Mouse (Mus musculus) layer of hippocampus, postnatal 10 days (tissue): ENCODE measurements around the gene Vasp. TPM values are rescaled to one million over a fixed set of nuclear protein-coding genes. Genes with fewer than 3 reads are reported as not detected.

Experiments
- DNase-seq, 2 experiments: peaks; one replicate each; pipeline ENCODE4 v3.0.0; 2021; ENCODE audit warnings: low spot score in 2 of 2
- total RNA-seq, 2 experiments: library from RNA; stranded (reverse); gene quantifications; 2 replicates each; pipeline ENCODE4 v1.2.3; 2021

Vasp gene
- total RNA-seq, 2 experiments from 2014 or later, result 26.4 to 27.3 TPM

DNA sequence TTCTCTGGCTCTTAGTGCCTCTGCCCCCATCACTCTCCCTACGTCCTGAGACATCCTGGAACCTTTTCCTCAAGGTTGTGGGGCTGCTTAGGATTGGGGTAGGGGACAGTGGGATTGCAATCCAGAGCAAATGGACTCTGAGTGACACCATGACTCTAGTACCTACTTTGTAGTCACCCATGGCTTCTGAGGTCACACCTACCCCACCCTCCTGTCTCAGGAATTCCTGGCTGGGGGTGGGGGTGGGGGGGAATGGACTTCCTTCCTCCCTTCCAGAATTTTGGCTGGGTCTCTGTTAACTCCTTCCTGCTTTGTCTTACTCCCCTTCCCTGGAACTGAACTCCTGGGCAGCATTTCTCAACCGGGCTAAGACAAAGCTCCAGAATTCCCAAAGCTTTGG, 58.2 kb downstream of the Vasp start:
- no peak for DNase-seq

DNA sequence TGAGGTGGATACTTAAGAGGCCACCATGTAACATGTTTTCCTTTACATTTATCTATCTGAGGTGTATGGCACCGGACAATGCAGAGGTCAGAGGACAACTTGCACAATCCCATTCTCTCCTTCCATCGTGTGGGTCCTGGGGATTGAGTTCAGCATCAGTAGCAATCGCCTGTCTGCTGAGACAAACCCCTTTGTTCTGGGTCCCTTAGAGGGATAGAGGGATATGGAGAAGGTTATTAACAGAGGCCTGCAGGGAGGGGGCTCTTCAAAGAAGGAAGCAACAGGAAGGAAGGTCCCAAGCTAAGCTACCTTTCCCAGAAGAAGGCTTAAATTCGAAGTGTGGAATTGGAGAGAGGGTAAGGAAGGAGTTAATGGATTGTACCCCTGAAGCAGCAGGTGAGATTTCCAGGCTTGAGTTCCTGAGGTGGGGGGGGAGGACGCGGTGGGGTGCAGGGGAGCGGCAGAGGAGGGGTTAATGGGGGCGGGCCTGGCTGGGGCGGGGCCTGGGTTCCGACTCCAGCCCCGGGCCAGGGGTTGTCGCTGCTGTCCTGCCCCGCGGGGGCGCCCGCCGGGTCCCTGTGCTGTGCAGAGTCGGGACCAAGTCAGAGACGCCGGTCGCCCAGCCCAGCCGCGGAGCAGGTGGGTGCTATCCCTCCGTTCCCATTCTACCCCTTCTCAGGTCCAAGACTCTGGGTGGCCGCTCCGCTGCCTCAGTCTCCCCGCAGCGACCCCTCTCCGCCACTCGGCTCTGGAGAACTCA, 59.4 kb downstream of the Vasp start, which contains the start of gene Gpr4:
TSS of gene Gpr4 (plus strand) at position 543 of the 760 bp plus-strand sequence.
- peak in 1 of 2 experiments; percentile 16 for DNase-seq

DNA sequence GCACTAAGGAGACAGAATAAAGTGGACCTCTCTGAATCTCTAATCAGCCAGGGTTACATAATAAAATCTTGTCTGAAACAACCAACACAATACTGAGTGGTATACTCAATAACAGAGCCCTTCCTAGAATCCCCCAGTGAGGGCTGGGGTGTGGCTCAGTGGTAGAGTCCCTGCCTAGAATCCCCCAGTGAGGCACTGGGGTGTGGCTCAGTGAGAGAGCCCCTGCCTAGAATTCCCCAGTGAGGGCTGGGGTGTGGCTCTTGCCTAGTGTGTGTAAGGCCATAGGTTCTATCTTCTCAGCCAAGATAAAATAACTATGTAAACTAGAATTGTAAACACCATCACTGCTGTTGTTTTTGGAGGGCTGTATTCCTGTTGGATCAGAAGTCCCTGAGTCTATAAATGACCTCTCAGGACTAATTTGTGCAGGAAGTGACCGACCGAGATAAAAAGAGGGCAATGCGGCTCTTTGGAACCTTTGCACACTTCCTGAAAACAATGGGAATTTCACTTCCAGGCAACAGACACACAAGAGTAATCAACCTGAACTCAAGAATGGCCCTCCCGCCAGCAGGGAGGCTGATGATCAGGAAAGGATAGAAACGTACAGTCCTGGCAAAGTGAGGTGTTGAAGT, 60.5 kb downstream of the Vasp start:
- no peak for DNase-seq

DNA sequence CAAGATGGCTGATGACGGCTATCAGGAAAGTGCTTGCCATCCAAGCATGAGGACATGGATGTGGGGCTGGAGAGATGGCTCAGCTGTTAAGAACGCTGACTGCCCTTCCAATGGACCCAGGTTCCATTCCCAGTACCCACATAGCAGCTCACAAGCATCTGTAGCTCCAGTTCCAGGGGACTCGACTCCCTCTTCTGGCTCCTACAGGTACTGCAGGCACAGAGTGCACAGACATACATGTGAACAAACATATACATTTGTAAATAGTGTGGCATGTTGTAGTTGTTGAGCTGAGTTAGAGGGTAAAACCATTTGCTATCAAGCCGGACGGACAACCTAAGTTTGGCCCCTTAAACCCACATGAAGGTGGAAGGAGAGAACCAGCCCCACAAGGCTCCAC, 61.6 kb downstream of the Vasp start:
- DNase-seq, result no peak

DNA sequence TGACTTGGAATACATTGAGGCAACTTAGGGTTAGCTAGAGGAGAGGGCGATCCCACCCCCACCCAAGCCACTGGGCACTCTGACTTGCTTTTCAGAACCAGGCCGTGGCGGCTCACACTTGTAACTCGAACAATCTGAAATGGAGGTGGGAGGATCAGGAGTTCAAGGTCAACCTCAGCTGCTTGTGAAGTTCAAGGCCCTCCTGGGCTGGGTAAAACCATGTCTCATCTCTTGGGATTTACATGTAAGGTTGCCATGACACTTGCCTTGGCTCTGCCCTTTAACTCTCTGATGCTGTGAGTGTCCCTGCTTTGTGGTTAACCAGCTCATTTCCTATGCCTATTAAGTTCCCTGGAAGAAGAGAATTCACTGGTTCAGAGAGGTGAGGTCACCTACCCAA, 62.1 kb downstream of the Vasp start:
- no peak for DNase-seq

DNA sequence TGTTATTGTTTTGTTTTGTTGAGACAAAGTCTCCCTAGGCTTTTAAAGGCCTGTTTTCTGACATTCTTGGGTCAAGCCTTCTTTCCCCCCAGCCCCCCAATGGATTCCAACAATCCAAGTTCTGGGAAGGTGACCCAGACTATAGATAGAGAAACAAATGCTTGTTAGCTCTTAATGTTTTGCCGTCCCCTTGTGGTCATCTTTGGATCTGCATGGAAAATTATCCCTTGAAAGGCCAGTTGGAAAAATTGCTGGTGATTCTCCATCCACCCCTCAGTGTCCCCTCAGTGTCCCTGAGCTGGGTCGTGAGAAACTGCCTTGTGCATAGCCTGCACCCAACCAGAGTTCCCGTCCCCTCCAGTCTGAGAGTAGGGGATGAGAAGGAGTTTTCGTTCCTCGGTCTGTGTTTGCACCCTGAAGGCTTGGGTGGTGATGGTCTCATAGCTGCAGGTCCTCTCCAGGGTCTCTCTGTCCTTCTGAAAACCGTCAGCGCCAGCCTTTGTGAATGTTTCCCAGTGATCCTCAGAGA, 62.6 kb downstream of the Vasp start:
- DNase-seq, result peak; percentile 56 to 66

DNA sequence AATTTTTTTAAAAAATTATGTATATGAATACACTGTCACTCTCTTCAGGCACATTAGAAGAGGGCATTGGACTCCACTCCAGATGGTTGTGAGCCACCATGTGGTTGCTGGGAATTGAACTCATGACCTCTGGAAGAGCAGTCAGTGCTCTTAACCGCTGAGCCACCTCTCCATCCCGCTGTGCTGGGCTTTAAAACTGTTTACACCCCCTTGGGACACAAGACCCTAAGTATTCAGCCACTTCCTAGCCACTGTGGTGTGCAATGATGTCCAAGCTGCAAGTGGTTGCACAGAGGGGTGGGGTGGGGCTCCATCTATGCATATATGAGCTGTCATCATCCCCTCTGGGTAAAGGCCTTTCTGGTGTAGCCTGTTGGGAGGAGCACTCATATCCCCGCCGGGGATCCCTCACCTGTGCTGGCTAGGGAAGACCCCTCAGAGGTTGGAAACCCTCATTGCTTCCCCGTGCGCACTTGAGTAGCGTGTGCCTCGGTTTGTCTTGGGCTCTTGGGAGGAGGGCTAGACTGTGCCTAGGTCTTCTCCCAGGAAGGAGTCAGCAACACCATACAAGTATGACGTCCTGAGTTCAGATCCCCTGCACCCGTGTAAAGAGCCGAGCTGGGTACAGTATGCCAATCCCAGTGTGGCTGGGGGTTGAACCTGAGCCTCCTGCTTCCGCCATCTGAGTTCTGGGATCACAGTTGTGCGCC, 63.3 kb downstream of the Vasp start:
- DNase-seq, result no peak

Other genes starting within 250 kb of the Vasp start
- not detected for gene Foxa3, start 248.3 kb downstream of the Vasp start, total RNA-seq
- 10 to 100 TPM; 88.4 to 90.2 TPM for gene Sympk, start 247.4 kb downstream of the Vasp start, total RNA-seq
- under 1 TPM; 0.21 to 0.58 TPM for gene Rsph6a, start 217.1 kb downstream of the Vasp start, total RNA-seq
- gene Dmwd, start 195.6 kb downstream of the Vasp start, total RNA-seq, result 100 to 1,000 TPM; 141 to 148 TPM
- gene Dmpk, start 188.0 kb downstream of the Vasp start, total RNA-seq, result 10 to 100 TPM; 33.3 to 37.2 TPM
- gene Six5, start 177.2 kb downstream of the Vasp start, total RNA-seq, result 1 to 10 TPM; 2.0 to 2.2 TPM
- 1 to 10 TPM; 1.1 to 1.7 TPM for gene Gm4969, start 153.4 kb downstream of the Vasp start, total RNA-seq
- 10 to 100 TPM; 11.5 to 13.9 TPM for gene Fbxo46, start 152.0 kb downstream of the Vasp start, total RNA-seq
- 10 to 100 TPM; 20.9 to 22.8 TPM for gene Qpctl, start 122.5 kb downstream of the Vasp start, total RNA-seq
- gene Snrpd2, start 122.1 kb downstream of the Vasp start, total RNA-seq, result 100 to 1,000 TPM in 1 of 2 experiments, 10 to 100 TPM in 1; 94.1 to 100 TPM
- gene Gipr, start 105.7 kb downstream of the Vasp start, total RNA-seq, result 1 to 10 TPM; 3.0 to 4.1 TPM
- gene Eml2, start 95.4 kb downstream of the Vasp start, total RNA-seq, result 100 to 1,000 TPM; 183 to 198 TPM
- 1 to 10 TPM; 3.5 to 3.6 TPM for gene Gpr4, start 59.3 kb downstream of the Vasp start, total RNA-seq
- gene Opa3, start 43.5 kb downstream of the Vasp start, total RNA-seq, result 10 to 100 TPM; 36.2 to 37.8 TPM
- under 1 TPM in 1 of 2 experiments, not detected in 1; 0.31 TPM for gene Ppm1n, start 8.2 kb upstream of the Vasp start, total RNA-seq
- gene Rtn2, start 10.8 kb upstream of the Vasp start, total RNA-seq, result 100 to 1,000 TPM; 118 to 127 TPM
- 1 to 10 TPM; 1.4 to 2.0 TPM for gene Fosb, start 38.2 kb upstream of the Vasp start, total RNA-seq
- 10 to 100 TPM; 43.1 to 43.9 TPM for gene Ercc1, start 73.0 kb upstream of the Vasp start, total RNA-seq
- 10 to 100 TPM; 17.6 to 18.1 TPM for gene Cd3eap, start 87.7 kb upstream of the Vasp start, total RNA-seq
- gene Ppp1r13l, start 87.9 kb upstream of the Vasp start, total RNA-seq, result 1 to 10 TPM; 3.4 to 4.5 TPM
- 10 to 100 TPM; 33.8 to 33.9 TPM for gene Ercc2, start 110.2 kb upstream of the Vasp start, total RNA-seq
- 1 to 10 TPM; 1.7 to 1.8 TPM for gene Klc3, start 132.3 kb upstream of the Vasp start, total RNA-seq
- gene Ckm, start 133.0 kb upstream of the Vasp start, total RNA-seq, result under 1 TPM in 1 of 2 experiments, not detected in 1; 0.27 TPM
- 100 to 1,000 TPM; 115 to 132 TPM for gene Mark4, start 187.0 kb upstream of the Vasp start, total RNA-seq
- 1 to 10 TPM in 1 of 2 experiments, under 1 TPM in 1; 0.69 to 1.1 TPM for gene Exoc3l2, start 191.5 kb upstream of the Vasp start, total RNA-seq
- gene Bloc1s3, start 236.6 kb upstream of the Vasp start, total RNA-seq, result 1 to 10 TPM; 6.9 to 8.2 TPM
- 10 to 100 TPM; 22.3 to 24.6 TPM for gene Trappc6a, start 236.6 kb upstream of the Vasp start, total RNA-seq
- 1 to 10 TPM in 1 of 2 experiments, under 1 TPM in 1; 0.94 to 1.0 TPM for gene Nkpd1, start 246.0 kb upstream of the Vasp start, total RNA-seq